Comparison of ENCODE assay signal across 16 mouse cellular contexts in genomic region chr9:102529008-102529407, GRCm38 (mm10). TPM values are rescaled to one million over a fixed set of nuclear protein-coding genes. Genes with fewer than 3 reads are reported as not detected.
"Had no signal": no experiment of that assay in that cellular context is flagged by ENCODE, and none has a peak within 500 bp of the region (broad histone marks: within the 10 kb centered on the region; RNA-seq: fewer than 3 reads in every experiment).

No protein-coding gene starts in this region.

- DNase-seq: lung, adult 2 months; lung, postnatal 14 days; lung, postnatal 36 days; right cerebral cortex, postnatal 14 days; thymus, adult 2 months; thymus, postnatal 25 days; thymus, postnatal 4 days had no signal

- H3K36me3 ChIP-seq: lung, embryonic 15.5 days; midbrain, embryonic 12.5 days; midbrain, embryonic 15.5 days; neural tube, embryonic 12.5 days; stomach, embryonic 15.5 days had no signal

- ATAC-seq: lung, postnatal 0 days; midbrain, embryonic 15.5 days had no signal

- H3K9ac ChIP-seq: lung, embryonic 15.5 days; midbrain, embryonic 12.5 days; midbrain, embryonic 15.5 days; neural tube, embryonic 12.5 days; stomach, embryonic 15.5 days had no signal

- H3K4me2 ChIP-seq: lung, embryonic 15.5 days; midbrain, embryonic 12.5 days; midbrain, embryonic 15.5 days; neural tube, embryonic 12.5 days; stomach, embryonic 15.5 days had no signal

- H3K4me3 ChIP-seq: lung, embryonic 15.5 days; midbrain, embryonic 12.5 days; midbrain, embryonic 15.5 days; neural tube, embryonic 12.5 days; stomach, embryonic 15.5 days had no signal

- H3K4me1 ChIP-seq: lung, embryonic 15.5 days; megakaryocyte, embryonic 14.5 days; stomach, embryonic 15.5 days had no signal

- H3K9me3 ChIP-seq: lung, embryonic 15.5 days; midbrain, embryonic 12.5 days; midbrain, embryonic 15.5 days; neural tube, embryonic 12.5 days; stomach, embryonic 15.5 days had no signal

- H3K27ac ChIP-seq: lung, embryonic 15.5 days; macrophage; midbrain, embryonic 15.5 days; neural tube, embryonic 12.5 days; stomach, embryonic 15.5 days; stomach, postnatal 0 days had no signal

- H3K27me3 ChIP-seq: lung, embryonic 15.5 days; midbrain, embryonic 15.5 days; neural tube, embryonic 12.5 days; stomach, embryonic 15.5 days had no signal

RNA-seq across cellular contexts. Expression of gene Ky, which starts 23.5 kb away (rescaled TPM):
- polyA plus RNA-seq: macrophage had no signal
